Mouse (Mus musculus) C2C12 (cell line): ENCODE data around the gene Itgae.

Experiments used
- CEBPB ChIP-seq: IDR thresholded peaks from one replicate; pipeline ENCODE4 v1.6.1; 2011; ENCODE audit warnings: low read depth, mild to moderate bottlenecking, control low read depth, moderate library complexity
- CTCF ChIP-seq: IDR thresholded peaks from one replicate; pipeline ENCODE4 v1.5.1; 2011; ENCODE audit not compliant: control insufficient read depth, insufficient read depth, insufficient read length
- FOSL1 ChIP-seq: IDR thresholded peaks from one replicate; pipeline ENCODE4 v1.8.0; 2011; ENCODE audit warnings: mild to moderate bottlenecking, low read length; ENCODE audit not compliant: poor library complexity, insufficient read depth, severe bottlenecking
- MAX ChIP-seq: IDR thresholded peaks from one replicate; pipeline ENCODE4 v1.6.1; 2011; ENCODE audit warnings: mild to moderate bottlenecking, control low read depth
- MYOD1 ChIP-seq: IDR thresholded peaks from one replicate; pipeline ENCODE4 v1.6.1; 2011; ENCODE audit warnings: low read depth; ENCODE audit not compliant: control insufficient read depth, insufficient read length
- MYOG ChIP-seq: IDR thresholded peaks from one replicate; pipeline ENCODE4 v1.6.1; 2011; ENCODE audit not compliant: control insufficient read depth, insufficient read length; ENCODE audit errors: extremely low read depth
- USF1 ChIP-seq: IDR thresholded peaks from one replicate; pipeline ENCODE4 v1.6.1; 2011; ENCODE audit warnings: low read depth, mild to moderate bottlenecking, control low read depth, moderate library complexity

GRCm38 (mm10) chr11:73090283-73090682 is at the start of gene Itgae:
- TF ChIP-seq CTCF, result no peak
- no peak for TF ChIP-seq MAX
- TF ChIP-seq MYOD1, result no peak
- no peak for TF ChIP-seq MYOG
- TF ChIP-seq USF1, result no peak
- no peak for TF ChIP-seq FOSL1
- TF ChIP-seq CEBPB, result no peak
